Mouse (Mus musculus) erythroblast, embryonic 14.5 days (primary cell): Measurements from ENCODE around the gene Ccl25. TPM values are rescaled to one million over a fixed set of nuclear protein-coding genes. Genes with fewer than 3 reads are reported as not detected.

Experiments
- H3K27me3 ChIP-seq: 2 replicates; pipeline ENCODE4 v1.6.1; 2012; ENCODE audit warnings: inconsistent platforms; ENCODE audit not compliant: control insufficient read depth
- H3K36me3 ChIP-seq: 2 replicates; pipeline ENCODE4 v1.6.1; 2012; ENCODE audit warnings: mild to moderate bottlenecking, inconsistent platforms; ENCODE audit not compliant: control insufficient read depth
- H3K4me1 ChIP-seq: 2 replicates; pipeline ENCODE4 v1.6.1; 2012; ENCODE audit warnings: inconsistent platforms; ENCODE audit not compliant: control insufficient read depth
- H3K4me3 ChIP-seq: replicated peaks from 2 replicates; pipeline ENCODE3; 2012; ENCODE audit warnings: moderate library complexity, mild to moderate bottlenecking, inconsistent platforms
- H3K9me3 ChIP-seq: 2 replicates; pipeline ENCODE4 v1.6.1; 2012; ENCODE audit warnings: low read length, inconsistent platforms, mixed read lengths; ENCODE audit not compliant: control insufficient read depth
- GATA1 ChIP-seq: IDR thresholded peaks from 2 replicates; pipeline ENCODE4 v1.6.1; 2012; ENCODE audit warnings: low read length, inconsistent platforms, mixed read lengths
- TAL1 ChIP-seq: IDR thresholded peaks from 3 replicates; pipeline ENCODE4 v1.6.1; 2012; ENCODE audit warnings: low read length, inconsistent platforms, mixed read lengths
- polyA plus RNA-seq: library from polyadenylated mRNA; stranded (reverse); fragments of >175 nt; gene quantifications from 2 replicates; pipeline ENCODE4 v1.2.3, GENCODE M21; 2012

The Ccl25 gene
- polyA plus RNA-seq = 0.06 and 0.15 TPM in 2 replicates

DNA sequence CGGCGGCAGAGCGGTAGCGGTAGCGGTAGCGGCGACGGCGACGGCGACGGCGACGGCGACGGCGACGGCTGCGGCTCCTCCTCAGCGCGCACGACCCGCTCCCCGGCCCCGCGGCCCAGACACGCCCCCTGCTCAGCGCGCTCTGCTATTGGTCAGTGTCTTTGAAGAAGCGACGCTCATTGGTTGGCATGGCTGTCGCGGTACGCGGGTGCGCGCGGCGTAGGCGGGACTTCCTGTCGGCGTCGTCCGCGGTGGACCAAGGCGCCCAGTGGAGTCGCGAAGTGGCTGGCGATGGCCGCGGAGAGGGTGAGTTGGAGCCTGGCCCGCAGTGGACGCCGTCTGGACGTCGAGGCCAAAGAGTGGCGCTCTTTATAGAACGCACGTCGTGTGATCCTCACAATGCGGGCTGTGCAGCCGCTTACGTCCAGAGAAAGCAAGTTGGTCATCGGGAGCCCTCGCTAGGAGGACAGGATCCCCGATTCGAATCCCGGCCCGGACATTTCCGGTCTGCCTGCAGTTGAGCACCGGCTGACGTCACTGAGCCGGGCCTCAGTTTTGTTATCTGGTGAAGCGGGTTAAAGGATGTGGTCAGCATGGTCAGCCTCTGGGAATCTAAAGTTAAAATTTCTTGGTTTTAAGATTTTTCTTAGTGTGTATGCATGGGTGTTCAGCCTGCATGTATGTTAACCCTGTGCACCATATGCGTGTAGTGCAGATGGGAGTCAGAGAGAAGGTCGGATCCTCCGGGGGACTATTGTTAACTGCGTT is at the start of gene Ccl25, which contains the start of gene Elavl1:
TSS of gene Ccl25 (plus strand) at position 228 of the 768 bp plus-strand sequence.
TSS of gene Elavl1 (minus strand) at position 431 of the 768 bp plus-strand sequence.
- Histone ChIP-seq H3K9me3 (no peaks in the 10 kb centered on the region), H3K4me1 (peaks cover 64% of the 10 kb centered on the region), H3K36me3 (peaks cover 67% of the 10 kb centered on the region), H3K27me3 (no peaks in the 10 kb centered on the region), H3K4me3 (peak within 1 kb of the TSS; percentile 95)
- TF ChIP-seq GATA1 (no peak), TAL1 (no peak)

GRCm38 (mm10) chr8:4275275-4276110 is 49.5 kb upstream of the Ccl25 start, which contains the start of gene Timm44:
Gene Timm44, minus strand, starts transcription at chr8:4275913.
- TF ChIP-seq TAL1 (no peak), GATA1 (no peak)
- peak within 1 kb of the TSS; percentile 95 for H3K4me3 ChIP-seq
- no peaks in the 10 kb centered on the region for H3K9me3 ChIP-seq
- H3K36me3 ChIP-seq = peaks cover 30% of the 10 kb centered on the region
- H3K27me3 ChIP-seq = no peaks in the 10 kb centered on the region
- H3K4me1 ChIP-seq = peaks cover 34% of the 10 kb centered on the region

- peak overlapping the region; percentile 95 for H3K4me3 ChIP-seq
- no peaks in the 10 kb centered on the region for H3K9me3 ChIP-seq
- no peak for TF ChIP-seq TAL1
- no peaks in the 10 kb centered on the region for H3K27me3 ChIP-seq
- peaks cover 34% of the 10 kb centered on the region for H3K4me1 ChIP-seq
- peaks cover 26% of the 10 kb centered on the region for H3K36me3 ChIP-seq
These were observed 48.9 kb upstream of the Ccl25 start for GRCm38 (mm10) chr8:4276111-4276465.

- no peaks in the 10 kb centered on the region for H3K27me3 ChIP-seq
- H3K4me1 ChIP-seq = no peaks in the 10 kb centered on the region
- no peak overlapping the region for H3K4me3 ChIP-seq
- TF ChIP-seq TAL1 (no peak), GATA1 (no peak)
- H3K9me3 ChIP-seq = no peaks in the 10 kb centered on the region
- peaks cover 99% of the 10 kb centered on the region for H3K36me3 ChIP-seq
These were observed 32.3 kb upstream of the Ccl25 start for GRCm38 (mm10) chr8:4292738-4293137.

GRCm38 (mm10) chr8:4297822-4298221 is 27.2 kb upstream of the Ccl25 start:
- TF ChIP-seq TAL1 (no peak), GATA1 (no peak)
- Histone ChIP-seq H3K4me3 (no peak overlapping the region), H3K36me3 (peaks cover 98% of the 10 kb centered on the region), H3K9me3 (no peaks in the 10 kb centered on the region), H3K27me3 (no peaks in the 10 kb centered on the region), H3K4me1 (no peaks in the 10 kb centered on the region)

DNA sequence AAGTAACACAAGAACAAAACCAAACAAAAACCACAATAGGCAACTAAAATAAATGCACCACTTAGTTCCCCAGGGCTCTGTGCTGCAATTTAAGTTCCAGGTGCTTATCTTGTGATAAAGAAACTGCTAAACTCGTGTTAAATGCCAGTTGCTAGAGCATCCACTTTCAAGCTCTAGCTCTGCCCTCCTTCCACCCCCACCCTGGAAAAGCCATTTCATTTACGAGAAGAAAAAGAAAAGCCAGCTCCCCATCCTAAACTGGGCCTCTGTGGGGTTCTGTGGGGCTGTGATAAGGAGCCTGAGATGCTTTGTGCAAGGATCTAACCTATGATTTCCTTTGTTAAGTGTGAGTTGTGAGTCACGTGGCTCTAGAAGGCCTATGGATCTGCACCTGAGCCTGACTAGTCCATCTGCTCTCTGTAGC is 20.9 kb upstream of the Ccl25 start:
- TF ChIP-seq TAL1 (no peak), GATA1 (no peak)
- Histone ChIP-seq H3K4me1 (peaks cover 26% of the 10 kb centered on the region), H3K4me3 (no peak overlapping the region), H3K9me3 (no peaks in the 10 kb centered on the region), H3K27me3 (no peaks in the 10 kb centered on the region), H3K36me3 (peaks cover 99% of the 10 kb centered on the region)

GRCm38 (mm10) chr8:4305838-4306237 is 19.2 kb upstream of the Ccl25 start:
- no peaks in the 10 kb centered on the region for H3K9me3 ChIP-seq
- H3K27me3 ChIP-seq = no peaks in the 10 kb centered on the region
- H3K4me3 ChIP-seq = no peak overlapping the region
- peaks cover 26% of the 10 kb centered on the region for H3K4me1 ChIP-seq
- no peak for TF ChIP-seq TAL1
- no peak for TF ChIP-seq GATA1
- peaks cover 99% of the 10 kb centered on the region for H3K36me3 ChIP-seq

DNA sequence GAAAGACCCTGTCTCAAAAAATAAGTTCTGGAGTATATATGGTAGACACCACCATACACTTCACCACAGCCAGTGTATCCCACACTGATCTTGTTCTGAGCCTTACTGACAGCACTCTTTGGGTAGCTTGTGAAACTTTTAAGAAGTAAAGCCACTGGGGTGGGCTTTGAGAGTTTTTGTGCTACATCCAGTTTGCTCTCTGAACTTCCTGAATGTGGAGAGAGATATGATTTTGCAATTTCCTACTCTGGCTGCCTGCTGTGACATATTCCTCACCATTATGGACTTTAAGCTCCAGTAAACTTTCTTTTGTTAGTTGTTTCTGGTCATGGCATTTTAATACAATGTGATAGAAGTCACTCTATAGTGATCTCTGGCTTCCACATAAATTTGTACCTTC is 12.9 kb upstream of the Ccl25 start:
- Histone ChIP-seq H3K9me3 (no peaks in the 10 kb centered on the region), H3K4me1 (peaks cover 7% of the 10 kb centered on the region), H3K27me3 (no peaks in the 10 kb centered on the region), H3K4me3 (no peak overlapping the region), H3K36me3 (peaks cover 67% of the 10 kb centered on the region)
- TF ChIP-seq GATA1 (no peak), TAL1 (no peak)

DNA sequence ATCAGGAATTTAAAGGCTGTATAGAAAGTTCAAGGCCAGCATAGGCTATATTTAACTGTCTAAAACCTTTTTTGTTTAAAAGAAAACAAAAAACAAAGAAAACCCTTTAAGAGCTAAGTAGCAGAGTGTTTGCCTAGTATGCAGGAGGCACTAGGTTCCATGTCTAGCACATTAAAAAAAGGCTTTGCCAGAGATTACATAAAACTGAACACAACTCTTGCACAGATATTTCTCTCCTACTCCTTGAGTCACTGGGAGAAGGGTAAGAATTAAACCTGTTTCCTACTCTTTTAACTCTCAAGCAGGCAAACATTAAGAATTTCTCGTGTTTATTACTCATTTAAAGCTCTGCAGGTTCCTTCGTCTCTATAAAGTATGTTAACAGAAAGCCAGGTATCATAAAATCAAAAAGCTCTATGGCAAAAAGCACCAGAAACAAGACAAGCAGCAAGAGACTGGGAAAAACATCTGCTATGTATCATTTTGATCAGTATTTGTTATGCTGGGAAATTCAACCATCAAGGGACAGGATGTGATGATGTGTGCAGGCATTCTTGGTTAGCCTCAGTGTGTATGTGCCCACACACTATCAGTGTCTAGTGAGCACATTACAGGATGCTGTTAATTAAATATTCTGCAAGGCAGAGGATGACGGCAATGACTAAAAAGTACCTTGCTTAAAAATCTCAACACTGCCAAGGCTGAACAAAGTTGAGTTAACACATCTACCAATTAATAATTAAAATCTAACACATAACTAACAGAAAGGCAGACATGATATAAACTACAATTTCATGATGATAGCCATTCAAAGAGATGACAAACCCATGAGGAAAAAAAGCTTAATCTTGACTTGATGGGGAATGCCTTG is 11.5 kb upstream of the Ccl25 start:
- H3K27me3 ChIP-seq = no peaks in the 10 kb centered on the region
- peaks cover 7% of the 10 kb centered on the region for H3K4me1 ChIP-seq
- no peak overlapping the region for H3K4me3 ChIP-seq
- H3K36me3 ChIP-seq = peaks cover 61% of the 10 kb centered on the region
- H3K9me3 ChIP-seq = no peaks in the 10 kb centered on the region
- TF ChIP-seq GATA1 (no peak), TAL1 (no peak)
